Mouse (Mus musculus) CH12.LX (cell line): ENCODE measurements around the gene Eif4e. TPM values are rescaled to one million over a fixed set of nuclear protein-coding genes. Genes with fewer than 3 reads are reported as not detected.

Experiments
- DNase-seq: peaks from one replicate; pipeline ENCODE4 v3.0.0-alpha.2; 2013; ENCODE audit errors: extremely low read depth
- H3K27ac ChIP-seq: 2 replicates; pipeline ENCODE4 v1.5.1; 2012; ENCODE audit warnings: low read depth, mild to moderate bottlenecking, control low read depth, moderate library complexity; ENCODE audit not compliant: insufficient read depth
- H3K27me3 ChIP-seq: replicated peaks from 2 replicates; pipeline ENCODE3; 2012; ENCODE audit warnings: inconsistent platforms
- H3K36me3 ChIP-seq, 2 experiments: replicated peaks in 1 of 2; 2 replicates each; pipeline versions ENCODE3 to v1.6.1; 2012; ENCODE audit warnings: inconsistent platforms in 1 of 2, low read length in 1 of 2, mild to moderate bottlenecking in 1 of 2, mixed read lengths in 1 of 2, moderate library complexity in 1 of 2; ENCODE audit not compliant: control insufficient read depth in 1 of 2, insufficient read depth in 1 of 2
- H3K4me1 ChIP-seq, 2 experiments: 2 replicates each; pipeline ENCODE4 v1.6.1; 2012; ENCODE audit warnings: inconsistent platforms in 1 of 2, moderate library complexity in 1 of 2; ENCODE audit not compliant: insufficient read depth in 2 of 2, control insufficient read depth in 1 of 2
- H3K4me2 ChIP-seq: 2 replicates; pipeline ENCODE4 v1.6.1; 2012; ENCODE audit warnings: low read depth, mild to moderate bottlenecking, control low read depth; ENCODE audit not compliant: poor library complexity, insufficient read depth, severe bottlenecking
- H3K4me3 ChIP-seq, 3 experiments: fragments of 150-350 bp in 1 of 3; sonication (generic) in 1 of 3; replicated peaks in 1 of 3; 2 replicates each; pipeline versions ENCODE3 to v1.5.1; 2011 to 2012; ENCODE audit warnings: low read depth in 2 of 3, low read length in 2 of 3, mild to moderate bottlenecking in 2 of 3, moderate library complexity in 2 of 3, control low read depth in 1 of 3, improper control_type of control experiment in 1 of 3, inconsistent platforms in 1 of 3, mixed read lengths in 1 of 3; ENCODE audit not compliant: poor library complexity in 1 of 3
- H3K79me2 ChIP-seq: replicated peaks from 2 replicates; pipeline ENCODE4 v1.6.1; 2012; ENCODE audit warnings: mild to moderate bottlenecking, moderate library complexity; ENCODE audit not compliant: control insufficient read depth, poor library complexity, insufficient read depth, severe bottlenecking; ENCODE audit errors: extremely low read depth
- H3K9ac ChIP-seq: 2 replicates; pipeline ENCODE4 v1.6.1; 2012; ENCODE audit warnings: low read depth, mild to moderate bottlenecking, control low read depth, moderate library complexity; ENCODE audit not compliant: insufficient read depth
- H3K9me3 ChIP-seq: replicated peaks from 2 replicates; pipeline ENCODE3; 2012; ENCODE audit warnings: low read length, inconsistent platforms, mixed read lengths
- CTCF ChIP-seq, 2 experiments: IDR thresholded peaks in 1 of 2; conservative IDR thresholded peaks in 1 of 2; 2 replicates each; pipeline ENCODE4 v1.5.1; 2011 to 2012; ENCODE audit warnings: low read depth in 2 of 2, low read length in 2 of 2, improper control_type of control experiment in 1 of 2, inconsistent platforms in 1 of 2, mild to moderate bottlenecking in 1 of 2, moderate library complexity in 1 of 2
- E2F4 ChIP-seq: IDR thresholded peaks from 2 replicates; pipeline ENCODE4 v1.6.1; 2011; ENCODE audit warnings: low read depth, low read length, improper control_type of control experiment; ENCODE audit not compliant: insufficient replicate concordance
- ETS1 ChIP-seq: conservative IDR thresholded peaks from 2 replicates; pipeline ENCODE4 v1.6.1; 2012; ENCODE audit warnings: low read depth, mild to moderate bottlenecking, inconsistent platforms, low read length, improper control_type of control experiment, moderate library complexity
- JUN ChIP-seq: IDR thresholded peaks from 2 replicates; pipeline ENCODE4 v1.6.1; 2011; ENCODE audit warnings: low read depth, mild to moderate bottlenecking, low read length, improper control_type of control experiment, moderate library complexity; ENCODE audit not compliant: insufficient read depth
- JUND ChIP-seq: conservative IDR thresholded peaks from 2 replicates; pipeline ENCODE4 v1.6.1; 2011; ENCODE audit warnings: low read depth, low read length, improper control_type of control experiment
- KAT2A ChIP-seq: IDR thresholded peaks from 2 replicates; pipeline ENCODE4 v1.6.1; 2012; ENCODE audit warnings: low read length, improper control_type of control experiment, inconsistent platforms; ENCODE audit not compliant: insufficient replicate concordance
- MEF2A ChIP-seq: IDR thresholded peaks from 2 replicates; pipeline ENCODE4 v1.6.1; 2014; ENCODE audit warnings: low read depth, mild to moderate bottlenecking, inconsistent platforms, low read length, improper control_type of control experiment, borderline replicate concordance
- MXI1 ChIP-seq: IDR thresholded peaks from 2 replicates; pipeline ENCODE4 v1.6.1; 2011; ENCODE audit warnings: mild to moderate bottlenecking, low read depth, low read length, improper control_type of control experiment
- NRF1 ChIP-seq: IDR thresholded peaks from 2 replicates; pipeline ENCODE4 v1.6.1; 2014; ENCODE audit warnings: low read depth, mild to moderate bottlenecking, inconsistent platforms, low read length, improper control_type of control experiment, moderate library complexity
- POLR2A ChIP-seq: IDR thresholded peaks from 2 replicates; pipeline ENCODE4 v1.6.1; 2011; ENCODE audit warnings: low read depth, mild to moderate bottlenecking, improper control_type of control experiment, low read length
- RAD21 ChIP-seq: IDR thresholded peaks from 2 replicates; pipeline ENCODE4 v1.6.1; 2011; ENCODE audit warnings: low read depth, mild to moderate bottlenecking, low read length, improper control_type of control experiment, moderate library complexity
- RCOR1 ChIP-seq: conservative IDR thresholded peaks from 2 replicates; pipeline ENCODE4 v1.6.1; 2012; ENCODE audit warnings: low read depth, mild to moderate bottlenecking, inconsistent platforms, low read length, improper control_type of control experiment
- TBP ChIP-seq: conservative IDR thresholded peaks from 2 replicates; pipeline ENCODE4 v1.6.1; 2011; ENCODE audit warnings: low read depth, low read length, improper control_type of control experiment
- UBTF ChIP-seq: IDR thresholded peaks from 2 replicates; pipeline ENCODE4 v1.6.1; 2012; ENCODE audit warnings: low read depth, mild to moderate bottlenecking, inconsistent platforms, low read length, improper control_type of control experiment, moderate library complexity
- USF2 ChIP-seq: conservative IDR thresholded peaks from 2 replicates; pipeline ENCODE4 v1.6.1; 2011; ENCODE audit warnings: low read depth, low read length, improper control_type of control experiment
- ZNF384 ChIP-seq: IDR thresholded peaks from 2 replicates; pipeline ENCODE4 v1.6.1; 2012; ENCODE audit warnings: low read depth, low read length, improper control_type of control experiment, inconsistent platforms
- dilution Hi-C: fragments of 300-500 bp; cut with MboI; formaldehyde crosslinking; loops from 2 replicates; pipeline ENCODE4 v1.14.3; 2020; ENCODE audit warnings: low sequenced_read_pairs; ENCODE audit not compliant: extremely low pct_unique_long_range_greater_than_20kb, extremely low pct_ligation_motif_present
- in situ Hi-C: fragments of 300-500 bp; cut with MboI; formaldehyde crosslinking; loops from 3 replicates; pipeline ENCODE4 v1.14.3; 2019; ENCODE audit warnings: low sequenced_read_pairs, low pct_ligation_motif_present, low pct_unique_long_range_greater_than_20kb, mixed read lengths
- polyA plus RNA-seq: library from polyadenylated mRNA; unstranded; fragments of >175 nt; gene quantifications from 2 replicates; pipeline ENCODE4 v1.2.1, GENCODE M21; 2012; ENCODE audit warnings: low read depth; ENCODE audit not compliant: insufficient read length
- total RNA-seq, 2 experiments: library from RNA; depleted of rRNA; stranded (reverse); fragments of 300-350 nt in 1 of 2; fragments of >200 nt in 1 of 2; gene quantifications; 2 replicates each; pipeline ENCODE4 v1.2.3; 2012 to 2014

Gene Eif4e
- total and polyA plus RNA-seq, 3 experiments: 490 to 850 (median 590) TPM

DNA sequence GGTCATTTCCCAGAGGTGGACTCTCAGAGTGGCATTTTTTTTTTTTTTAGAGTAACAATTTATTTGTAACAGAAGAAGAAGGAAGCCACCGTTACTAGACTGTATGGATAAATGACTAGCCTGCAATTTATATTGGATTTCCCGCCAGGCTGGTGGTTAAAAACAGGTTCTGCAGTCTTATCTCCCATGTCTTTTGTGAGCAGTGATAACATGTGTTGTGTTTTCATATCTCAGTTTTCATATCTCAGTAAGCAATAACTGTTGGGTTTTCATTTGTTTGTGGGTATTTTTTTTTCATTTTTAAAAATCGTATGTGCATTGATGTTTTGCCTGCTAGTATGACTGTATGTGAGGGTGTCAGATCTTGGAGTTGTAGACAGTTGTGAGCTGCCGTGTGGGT, 65.0 kb downstream of the Eif4e start:
- dilution Hi-C loops: no loop called here
- no peaks in the 10 kb centered on the region for H3K4me1 ChIP-seq
- in situ Hi-C loops: no loop called here
- H3K4me3 ChIP-seq: no peak overlapping the region
- no peak overlapping the region for H3K27ac ChIP-seq
- DNase-seq: no peak
- no peak overlapping the region for H3K9ac ChIP-seq
- TF ChIP-seq MEF2A: no peak
- TF ChIP-seq E2F4: no peak
- no peak for TF ChIP-seq TBP
- TF ChIP-seq POLR2A: no peak
- no peak for TF ChIP-seq KAT2A
- no peak for TF ChIP-seq NRF1
- no peak for TF ChIP-seq MXI1
- no peak for TF ChIP-seq ETS1
- TF ChIP-seq RCOR1: no peak
- no peak for TF ChIP-seq CTCF (conservative IDR thresholded peaks at IDR 0.05 in 1 of 2, IDR thresholded peaks at IDR 0.05 in 1 of 2; ENCODE audit: low read depth in 2 of 2, low read length in 2 of 2)
- TF ChIP-seq JUND: no peak
- no peak overlapping the region for H3K4me2 ChIP-seq
- no peaks in the 10 kb centered on the region for H3K27me3 ChIP-seq
- H3K9me3 ChIP-seq: no peaks in the 10 kb centered on the region
- no peaks in the 10 kb centered on the region for H3K79me2 ChIP-seq
- no peaks in the 10 kb centered on the region for H3K36me3 ChIP-seq

DNA sequence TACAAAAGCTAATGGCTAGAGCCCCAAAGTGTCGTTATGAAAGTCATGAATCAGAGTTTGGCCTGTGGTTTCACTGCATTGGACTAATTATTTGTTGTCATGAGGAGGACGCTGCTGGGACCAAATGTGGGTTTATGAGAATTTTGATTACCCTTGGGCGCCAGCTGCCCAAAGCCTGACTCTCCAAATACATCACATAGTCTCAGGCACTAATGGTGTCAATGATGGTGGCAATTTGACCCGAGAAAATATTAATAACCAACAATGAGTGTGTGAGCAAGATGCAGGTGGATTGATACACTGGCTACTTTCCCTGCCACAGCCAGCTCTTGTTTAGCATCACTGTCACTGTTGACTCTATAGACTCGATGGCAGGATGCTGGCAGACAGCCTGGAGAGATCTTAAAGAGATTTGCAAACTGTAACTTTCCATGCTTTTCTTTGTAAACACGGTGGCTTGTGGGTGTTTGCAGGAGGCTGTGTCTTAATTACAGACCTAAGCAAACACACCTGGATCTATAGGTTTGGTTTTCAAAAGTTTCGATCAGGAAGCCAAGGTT, 65.9 kb downstream of the Eif4e start:
- dilution Hi-C loops: no loop called here
- TF ChIP-seq UBTF: no peak
- no peak for TF ChIP-seq JUN
- no peak for TF ChIP-seq RAD21

GRCm38 (mm10) chr3:138593131-138593530, 67.2 kb downstream of the Eif4e start:
- Histone ChIP-seq H3K36me3 (no peaks in the 10 kb centered on the region), H3K27me3 (no peaks in the 10 kb centered on the region), H3K9ac (no peak overlapping the region), H3K4me2 (no peak overlapping the region), H3K27ac (no peak overlapping the region), H3K79me2 (no peaks in the 10 kb centered on the region), H3K4me3 (no peak overlapping the region), H3K9me3 (no peaks in the 10 kb centered on the region), H3K4me1 (no peaks in the 10 kb centered on the region)
- DNase-seq: no peak
- dilution Hi-C loops (no loop called here), in situ Hi-C loops (no loop called here)
- TF ChIP-seq ZNF384 (no peak), USF2 (no peak), RAD21 (no peak)

More for the DNA sequence above, 65.9 kb downstream of the Eif4e start:
- H3K4me1 ChIP-seq: no peaks in the 10 kb centered on the region
- in situ Hi-C loops: no loop called here
- no peaks in the 10 kb centered on the region for H3K79me2 ChIP-seq
- H3K4me3 ChIP-seq: no peak overlapping the region
- H3K9ac ChIP-seq: no peak overlapping the region
- H3K27ac ChIP-seq: no peak overlapping the region
- DNase-seq: no peak
- H3K4me2 ChIP-seq: no peak overlapping the region
- no peaks in the 10 kb centered on the region for H3K27me3 ChIP-seq
- H3K36me3 ChIP-seq: no peaks in the 10 kb centered on the region
- H3K9me3 ChIP-seq: no peaks in the 10 kb centered on the region
